Mouse (Mus musculus): ENCODE results near the gene Tekt1. TPM values are rescaled to one million over a fixed set of nuclear protein-coding genes. Genes with fewer than 3 reads are reported as not detected.
A peak's percentile ranks its signal among the peaks of the same experiment; 100 is the strongest.

Gene Tekt1
- polyA plus RNA-seq, 1 experiment from 2014 or later, result 5.3 TPM

DNA sequence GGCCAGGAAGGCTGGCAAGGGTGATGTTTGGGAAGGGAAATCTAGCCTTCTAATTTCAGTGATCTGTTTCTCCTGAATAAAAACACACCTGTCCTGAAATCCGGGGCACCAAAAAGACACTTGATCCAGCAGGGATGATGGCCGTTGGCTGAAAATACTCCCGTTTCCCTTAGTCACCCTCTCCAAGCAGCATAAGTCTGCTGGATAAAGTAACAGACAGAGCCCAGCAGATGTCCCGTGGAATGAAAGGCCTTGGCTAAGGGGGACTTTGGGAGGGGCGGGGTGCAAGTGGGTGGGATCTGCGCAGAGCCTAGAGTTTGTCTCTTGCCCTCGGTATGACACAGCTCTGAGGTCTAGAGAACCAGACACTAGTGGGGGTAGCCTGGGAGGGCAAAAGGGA lies 16.0 kb upstream of the Tekt1 start:
- Histone ChIP-seq H3K9me3 (ENCODE audit: control insufficient read depth, low read length) (no peaks in the 10 kb centered on the region), H3K4me1 (replicated peaks; ENCODE audit: control insufficient read depth, insufficient read depth, low read length) (no peaks in the 10 kb centered on the region), H3K9ac (ENCODE audit: low read length) (no peak overlapping the region), H3K36me3 (ENCODE audit: control insufficient read depth, insufficient read depth, low read length) (no peaks in the 10 kb centered on the region), H3K27ac (ENCODE audit: low read depth, low read length) (no peak overlapping the region), H3K4me3 (ENCODE audit: low read depth, low read length) (no peak overlapping the region), H3K27me3 (ENCODE audit: control insufficient read depth, insufficient read depth, low read length) (no peaks in the 10 kb centered on the region), H3K4me2 (ENCODE audit: low read depth, low read length, severe bottlenecking) (no peak overlapping the region)
- ATAC-seq (replicated peaks; ENCODE audit: low FRiP score) (no peak), DNase-seq (ENCODE audit: low spot score) (no peak)
- 72% methylated on average over 7 of the region's 7 CpGs for WGBS

DNA sequence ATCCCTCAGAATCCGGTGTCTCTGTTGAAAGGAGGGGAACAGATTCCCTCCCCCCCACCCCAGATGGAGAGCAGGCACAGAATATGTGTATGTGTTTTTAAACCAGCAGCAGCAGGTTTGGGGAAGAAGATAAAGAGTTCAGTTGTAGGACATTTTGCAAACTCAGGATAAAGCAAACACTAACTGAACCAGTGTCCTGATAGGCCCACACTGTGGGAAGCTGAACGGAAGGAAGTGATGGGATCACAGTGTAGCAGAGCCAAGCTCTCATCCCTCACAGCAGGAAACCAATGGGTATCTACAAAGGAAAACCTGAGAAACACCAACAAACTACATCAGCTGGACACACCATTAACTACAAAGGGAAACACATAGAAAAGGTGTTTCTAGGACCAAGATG lies 14.3 kb upstream of the Tekt1 start:
- Histone ChIP-seq H3K4me2 (ENCODE audit: low read depth, low read length, severe bottlenecking) (no peak overlapping the region), H3K4me3 (ENCODE audit: low read depth, low read length) (no peak overlapping the region), H3K9ac (ENCODE audit: low read length) (no peak overlapping the region), H3K4me1 (replicated peaks; ENCODE audit: control insufficient read depth, insufficient read depth, low read length) (no peaks in the 10 kb centered on the region), H3K36me3 (ENCODE audit: control insufficient read depth, insufficient read depth, low read length) (no peaks in the 10 kb centered on the region), H3K9me3 (ENCODE audit: control insufficient read depth, low read length) (no peaks in the 10 kb centered on the region), H3K27ac (ENCODE audit: low read depth, low read length) (no peak overlapping the region), H3K27me3 (ENCODE audit: control insufficient read depth, insufficient read depth, low read length) (no peaks in the 10 kb centered on the region)
- 83% methylated on average over 2 of the region's 2 CpGs for whole genome bisulfite sequencing
- no peak for ATAC-seq (replicated peaks; ENCODE audit: low FRiP score)
- no peak for DNase-seq (ENCODE audit: low spot score)

DNA sequence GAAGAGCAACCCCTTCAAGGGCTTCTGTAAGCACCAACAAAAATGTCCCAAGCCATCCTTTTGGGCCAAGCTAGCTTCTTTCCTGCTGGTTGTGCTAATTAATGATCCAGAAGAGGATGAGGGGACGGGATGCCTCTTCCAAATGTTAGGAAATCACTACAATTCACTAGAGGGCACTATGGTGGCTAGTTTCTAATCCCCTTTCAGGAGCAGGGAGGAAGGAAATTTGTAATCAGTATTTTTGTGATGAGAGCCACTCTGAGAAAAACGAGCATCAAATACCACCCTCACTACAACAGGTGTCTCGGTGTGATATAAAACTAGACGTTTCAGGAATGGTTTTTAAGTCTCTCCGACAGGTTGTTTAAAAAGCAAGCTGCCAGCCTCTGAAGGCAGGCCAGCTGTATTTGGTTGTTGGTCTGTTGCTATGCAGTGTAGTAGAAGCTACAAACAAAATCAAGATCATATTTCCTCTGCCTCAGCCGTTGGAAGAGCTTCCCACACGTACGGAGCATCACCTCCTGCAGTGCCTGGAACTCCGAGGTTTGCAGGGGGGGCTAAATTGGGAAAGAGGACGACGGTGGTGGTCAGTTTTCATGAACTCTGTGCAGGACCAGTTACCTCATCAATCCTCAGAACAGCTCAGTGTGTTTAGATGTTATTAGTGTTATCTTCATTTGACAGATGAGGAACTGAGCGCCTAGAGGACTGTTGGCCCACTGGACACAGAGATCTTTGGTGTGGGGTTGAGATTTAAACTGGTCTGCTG lies 7.8 kb upstream of the Tekt1 start:
- DNase-seq (ENCODE audit: low spot score) (no peak), ATAC-seq (replicated peaks; ENCODE audit: low FRiP score) (no peak)
- no peak overlapping the region for H3K9ac ChIP-seq (ENCODE audit: low read length)
- H3K4me1 ChIP-seq (replicated peaks; ENCODE audit: control insufficient read depth, insufficient read depth, low read length), result no peaks in the 10 kb centered on the region
- H3K9me3 ChIP-seq (ENCODE audit: control insufficient read depth, low read length), result no peaks in the 10 kb centered on the region
- no peak overlapping the region for H3K27ac ChIP-seq (ENCODE audit: low read depth, low read length)
- H3K4me2 ChIP-seq (ENCODE audit: low read depth, low read length, severe bottlenecking), result no peak overlapping the region
- no peaks in the 10 kb centered on the region for H3K27me3 ChIP-seq (ENCODE audit: control insufficient read depth, insufficient read depth, low read length)
- no peaks in the 10 kb centered on the region for H3K36me3 ChIP-seq (ENCODE audit: control insufficient read depth, insufficient read depth, low read length)
- WGBS, result 42% methylated on average over 12 of the region's 12 CpGs
- no peak overlapping the region for H3K4me3 ChIP-seq (ENCODE audit: low read depth, low read length)

DNA sequence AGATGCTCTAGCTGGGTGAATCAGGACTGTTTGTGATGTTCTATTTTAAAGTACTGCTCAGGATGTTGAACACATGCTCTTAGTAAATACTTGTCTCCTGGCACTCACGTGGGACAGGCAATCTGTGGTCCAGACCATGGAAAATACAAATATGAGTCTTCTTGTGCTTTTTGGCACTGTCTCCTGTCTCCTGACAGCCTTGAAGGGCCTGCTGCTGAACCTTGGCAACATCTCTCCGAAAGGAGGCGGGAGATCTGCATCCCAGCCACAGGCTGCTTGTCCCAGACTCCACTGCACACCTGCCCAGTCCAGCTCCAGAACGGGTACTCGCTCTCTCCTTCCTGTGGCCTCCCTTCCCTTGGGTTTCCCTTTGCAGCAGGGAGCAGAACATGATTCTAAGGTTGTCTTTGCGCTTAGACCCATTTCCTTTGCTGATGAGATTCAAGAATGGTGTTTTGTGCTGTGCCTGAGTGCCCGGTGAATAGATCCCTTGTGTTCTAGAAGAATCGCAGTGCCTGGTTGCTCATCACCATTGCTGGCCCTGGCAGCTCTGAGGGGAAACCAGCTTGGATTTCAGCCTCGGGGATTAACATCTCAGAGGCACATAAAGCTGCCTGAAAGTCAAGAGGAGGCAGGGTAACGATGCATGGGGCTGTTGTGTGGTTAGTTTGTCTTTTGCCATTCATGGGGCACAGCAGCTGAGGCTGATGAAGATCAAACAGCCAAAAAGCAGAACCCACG lies 5.9 kb upstream of the Tekt1 start:
- WGBS, result 59% methylated on average over 11 of the region's 11 CpGs
- Histone ChIP-seq H3K9me3 (ENCODE audit: control insufficient read depth, low read length) (no peaks in the 10 kb centered on the region), H3K4me1 (replicated peaks; ENCODE audit: control insufficient read depth, insufficient read depth, low read length) (no peaks in the 10 kb centered on the region), H3K4me2 (ENCODE audit: low read depth, low read length, severe bottlenecking) (no peak overlapping the region), H3K27me3 (ENCODE audit: control insufficient read depth, insufficient read depth, low read length) (no peaks in the 10 kb centered on the region), H3K4me3 (ENCODE audit: low read depth, low read length) (no peak overlapping the region), H3K36me3 (ENCODE audit: control insufficient read depth, insufficient read depth, low read length) (no peaks in the 10 kb centered on the region), H3K9ac (ENCODE audit: low read length) (no peak overlapping the region), H3K27ac (ENCODE audit: low read depth, low read length) (no peak overlapping the region)
- ATAC-seq (replicated peaks; ENCODE audit: low FRiP score) (no peak), DNase-seq (ENCODE audit: low spot score) (no peak)

DNA sequence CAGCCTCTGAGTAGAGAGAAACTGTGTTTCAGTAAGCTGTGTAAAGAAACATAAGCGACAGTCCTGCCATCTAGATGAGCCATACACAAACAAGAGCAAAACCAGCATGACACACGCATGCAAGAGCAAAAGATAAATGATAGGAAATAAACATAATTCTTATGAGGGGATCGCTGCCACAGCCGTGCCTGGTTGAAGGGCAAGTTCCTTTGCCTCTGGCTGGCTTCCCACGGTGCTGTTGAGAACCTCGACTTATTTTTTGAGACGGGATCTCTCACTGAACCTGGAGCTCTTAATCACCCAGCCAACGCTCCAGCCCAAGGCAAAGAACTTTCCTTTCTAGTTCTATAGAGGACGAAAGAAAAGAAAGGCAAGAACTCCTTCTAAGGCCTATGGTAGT lies 3.9 kb upstream of the Tekt1 start:
- ATAC-seq (replicated peaks; ENCODE audit: low FRiP score), result no peak
- DNase-seq (ENCODE audit: low spot score), result no peak
- H3K4me3 ChIP-seq (ENCODE audit: low read depth, low read length), result no peak overlapping the region
- H3K4me1 ChIP-seq (replicated peaks; ENCODE audit: control insufficient read depth, insufficient read depth, low read length), result peaks cover 3% of the 10 kb centered on the region; the same call in 1 of the 2 replicates
- H3K4me2 ChIP-seq (ENCODE audit: low read depth, low read length, severe bottlenecking), result no peak overlapping the region
- no peaks in the 10 kb centered on the region for H3K36me3 ChIP-seq (ENCODE audit: control insufficient read depth, insufficient read depth, low read length)
- no peaks in the 10 kb centered on the region for H3K27me3 ChIP-seq (ENCODE audit: control insufficient read depth, insufficient read depth, low read length)
- H3K9me3 ChIP-seq (ENCODE audit: control insufficient read depth, low read length), result no peaks in the 10 kb centered on the region
- WGBS, result 90% methylated on average over 9 of the region's 9 CpGs
- no peak overlapping the region for H3K27ac ChIP-seq (ENCODE audit: low read depth, low read length)
- no peak overlapping the region for H3K9ac ChIP-seq (ENCODE audit: low read length)

DNA sequence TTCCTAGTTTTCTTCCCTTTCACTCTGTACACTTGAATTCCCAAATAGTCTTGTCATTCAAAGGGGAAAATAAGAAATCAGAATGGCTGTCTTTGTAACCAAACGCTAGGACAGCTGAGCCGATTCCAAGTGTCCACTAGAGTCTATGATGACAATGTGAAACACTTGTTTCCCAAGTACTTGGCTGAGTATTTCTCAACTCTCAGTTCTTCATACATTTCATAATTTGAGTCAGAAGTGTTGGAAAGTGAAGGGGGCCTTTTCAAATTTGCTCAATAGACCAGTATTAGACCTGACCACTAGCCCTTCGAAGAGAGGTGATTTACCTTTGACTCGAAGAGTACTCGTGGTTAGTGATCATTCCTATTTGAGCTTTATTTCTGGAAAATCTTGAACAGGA lies 2.3 kb upstream of the Tekt1 start:
- H3K4me3 ChIP-seq (ENCODE audit: low read depth, low read length), result no peak overlapping the region
- peaks cover 3% of the 10 kb centered on the region; the same call in 1 of the 2 replicates for H3K4me1 ChIP-seq (replicated peaks; ENCODE audit: control insufficient read depth, insufficient read depth, low read length)
- DNase-seq (ENCODE audit: low spot score), result no peak
- no peaks in the 10 kb centered on the region for H3K9me3 ChIP-seq (ENCODE audit: control insufficient read depth, low read length)
- H3K27me3 ChIP-seq (ENCODE audit: control insufficient read depth, insufficient read depth, low read length), result no peaks in the 10 kb centered on the region
- no peaks in the 10 kb centered on the region for H3K36me3 ChIP-seq (ENCODE audit: control insufficient read depth, insufficient read depth, low read length)
- no peak overlapping the region for H3K9ac ChIP-seq (ENCODE audit: low read length)
- H3K27ac ChIP-seq (ENCODE audit: low read depth, low read length), result no peak overlapping the region
- H3K4me2 ChIP-seq (ENCODE audit: low read depth, low read length, severe bottlenecking), result no peak overlapping the region
- 92% methylated on average over 5 of the region's 5 CpGs for WGBS
- ATAC-seq (replicated peaks; ENCODE audit: low FRiP score), result no peak

DNA sequence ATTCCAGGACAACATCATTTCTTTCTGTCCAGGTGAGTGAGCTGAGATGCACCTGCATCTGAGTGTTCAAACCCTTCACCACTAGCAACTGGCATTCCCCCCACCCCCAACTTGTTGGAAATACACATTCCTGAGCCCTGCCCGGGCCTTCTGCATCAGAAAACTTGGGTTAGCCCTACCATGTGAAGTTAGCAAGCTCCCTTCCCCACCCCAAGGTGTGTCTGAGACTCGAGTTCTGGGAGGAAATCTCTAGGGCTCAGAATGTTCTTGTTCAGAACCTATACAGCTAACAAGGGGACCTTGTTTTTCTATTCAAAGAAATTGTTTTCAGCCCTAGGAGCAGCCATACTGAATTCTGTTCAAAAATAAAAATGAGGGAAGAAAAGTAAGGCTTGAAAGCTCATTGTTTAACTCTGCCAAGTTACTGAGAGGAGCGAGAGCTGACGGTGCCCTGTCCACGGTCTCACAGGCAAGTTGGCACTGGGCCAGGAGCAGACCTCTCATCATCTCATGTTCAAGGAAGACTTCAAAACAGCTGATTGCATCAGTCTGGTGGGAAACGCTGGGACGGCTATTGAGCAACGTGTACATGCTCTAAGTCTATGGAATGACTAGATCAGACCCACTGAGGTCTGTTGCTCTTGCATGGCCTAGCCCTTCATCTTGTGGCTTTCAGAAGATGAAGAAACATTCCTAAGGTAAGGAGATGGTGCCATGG lies 1.4 kb upstream of the Tekt1 start:
- H3K36me3 ChIP-seq (ENCODE audit: control insufficient read depth, insufficient read depth, low read length), result no peaks in the 10 kb centered on the region
- 86% methylated on average over 8 of the region's 8 CpGs for WGBS
- peaks cover 3% of the 10 kb centered on the region; the same call in 1 of the 2 replicates for H3K4me1 ChIP-seq (replicated peaks; ENCODE audit: control insufficient read depth, insufficient read depth, low read length)
- no peak for DNase-seq (ENCODE audit: low spot score)
- H3K4me3 ChIP-seq (ENCODE audit: low read depth, low read length), result no peak overlapping the region
- no peak overlapping the region for H3K27ac ChIP-seq (ENCODE audit: low read depth, low read length)
- no peaks in the 10 kb centered on the region for H3K27me3 ChIP-seq (ENCODE audit: control insufficient read depth, insufficient read depth, low read length)
- H3K9me3 ChIP-seq (ENCODE audit: control insufficient read depth, low read length), result no peaks in the 10 kb centered on the region
- no peak overlapping the region for H3K4me2 ChIP-seq (ENCODE audit: low read depth, low read length, severe bottlenecking)
- no peak overlapping the region for H3K9ac ChIP-seq (ENCODE audit: low read length)
- ATAC-seq (replicated peaks; ENCODE audit: low FRiP score), result no peak

DNA sequence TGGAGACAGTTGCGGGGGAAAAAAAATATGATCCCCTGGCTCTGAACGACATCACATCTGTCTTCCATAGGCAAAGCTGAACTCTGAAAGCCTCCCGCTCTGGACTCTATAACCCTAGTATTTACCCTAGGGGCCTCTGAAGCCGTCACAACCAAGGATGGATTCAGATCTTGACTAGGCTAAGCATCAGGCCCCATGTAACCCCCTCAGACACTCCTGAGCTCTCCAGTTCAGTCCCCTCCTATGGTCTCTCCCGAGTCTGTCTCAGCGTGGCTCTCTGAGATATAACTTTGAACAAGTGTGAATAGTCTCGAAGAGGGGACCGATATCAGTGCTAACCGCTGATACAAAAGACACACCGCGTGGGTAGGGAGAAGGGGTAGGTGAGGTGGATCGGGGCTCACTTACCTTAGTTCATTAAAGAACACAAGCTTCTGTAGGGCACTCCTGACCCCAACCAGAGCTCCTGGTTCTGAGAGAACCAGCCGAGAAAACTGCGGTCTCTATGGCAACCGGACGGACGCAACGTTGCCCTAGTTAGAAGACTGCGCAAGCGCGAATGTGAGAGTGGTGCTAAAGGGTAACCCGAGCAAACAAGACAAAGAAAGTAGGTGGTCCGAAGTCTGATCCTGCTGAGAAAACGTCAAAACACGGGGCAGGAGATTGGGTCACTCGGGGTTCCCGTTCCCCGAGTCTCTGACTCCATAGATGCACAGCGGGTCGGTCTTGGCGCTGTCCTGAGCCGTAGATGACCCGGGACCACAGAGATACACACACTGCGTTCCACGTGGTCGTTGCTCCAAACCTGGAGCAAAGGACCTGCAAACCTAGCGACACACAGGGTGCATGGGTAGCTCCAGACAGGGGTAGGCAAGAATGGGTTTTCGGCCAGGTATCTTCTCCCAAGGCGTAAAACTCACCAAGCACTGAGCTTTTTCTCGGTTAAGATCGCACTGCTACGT lies 576 bp downstream of the Tekt1 start:
- Histone ChIP-seq H3K9me3 (ENCODE audit: control insufficient read depth, low read length) (no peaks in the 10 kb centered on the region), H3K27ac (ENCODE audit: low read depth, low read length) (no peak overlapping the region), H3K27me3 (ENCODE audit: control insufficient read depth, insufficient read depth, low read length) (no peaks in the 10 kb centered on the region), H3K4me1 (replicated peaks; ENCODE audit: control insufficient read depth, insufficient read depth, low read length) (peaks cover 3% of the 10 kb centered on the region; the same call in 1 of the 2 replicates), H3K9ac (ENCODE audit: low read length) (peak overlapping the region; percentile 74), H3K4me3 (ENCODE audit: low read depth, low read length) (peak overlapping the region; percentile 42), H3K4me2 (ENCODE audit: low read depth, low read length, severe bottlenecking) (peak overlapping the region; percentile 88), H3K36me3 (ENCODE audit: control insufficient read depth, insufficient read depth, low read length) (no peaks in the 10 kb centered on the region)
- DNase-seq (ENCODE audit: low spot score) (peak; percentile 89), ATAC-seq (replicated peaks; ENCODE audit: low FRiP score) (peak; percentile 89)
- 8% methylated on average over 42 of the region's 42 CpGs for WGBS
